Mouse (Mus musculus): ENCODE data around the gene Rspo1.

GRCm38 (mm10) chr4:125002978-125003377 lies 16.7 kb downstream of the Rspo1 start:
- TF ChIP-seq NANOG (IDR thresholded peaks at IDR 0.05; ENCODE audit: borderline replicate concordance, low read length), result no peak
- no peak for TF ChIP-seq CTCF (conservative IDR thresholded peaks at IDR 0.05; ENCODE audit: low read length)
- no peak for TF ChIP-seq POU5F1 (IDR thresholded peaks at IDR 0.05; ENCODE audit: borderline replicate concordance, low read length)
